ENCODE assay signal across 17 mouse cellular contexts in the genomic region with DNA sequence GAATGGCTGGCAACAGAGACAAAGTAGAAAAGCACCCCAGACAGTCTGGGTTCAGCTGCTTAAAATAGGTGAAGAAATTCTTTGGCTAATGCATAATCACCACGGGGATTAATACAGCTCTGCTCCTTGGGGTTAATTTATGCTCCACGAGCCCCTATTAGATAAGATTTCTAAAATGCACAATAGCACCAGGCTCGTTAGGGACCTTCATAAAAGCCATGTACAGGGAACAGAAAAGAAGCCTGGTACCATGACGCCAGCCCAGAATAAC.
DNase-seq lines count a peak whose midpoint lies in the region; ATAC-seq and TF ChIP-seq lines count a peak whose summit lies in the region.
"Had no signal": no experiment of that assay in that cellular context is flagged by ENCODE, and none has a peak within 500 bp of the region (broad histone marks: within the 10 kb centered on the region; RNA-seq: fewer than 3 reads in every experiment).

No protein-coding gene starts in this region.

- H3K9me3 ChIP-seq in hindbrain, embryonic 14.5 days (ENCODE audit: control insufficient read depth, low read length): no peaks in the 10 kb centered on the region
- H3K9me3 ChIP-seq in hindbrain, embryonic 16.5 days (ENCODE audit: control insufficient read depth, low read length): no peaks in the 10 kb centered on the region
- H3K9me3 ChIP-seq in midbrain, embryonic 12.5 days: no peaks in the 10 kb centered on the region
- no peaks in the 10 kb centered on the region for H3K9me3 ChIP-seq in midbrain, embryonic 15.5 days
- H3K9me3 ChIP-seq in forebrain, embryonic 14.5 days (replicated peaks; ENCODE audit: control insufficient read depth, low read length): no peaks in the 10 kb centered on the region
- H3K9me3 ChIP-seq in kidney, embryonic 15.5 days (replicated peaks): no peaks in the 10 kb centered on the region
- no peaks in the 10 kb centered on the region for H3K9me3 ChIP-seq in intestine, postnatal 0 days (ENCODE audit: control insufficient read depth)
- H3K9me3 ChIP-seq: embryonic facial prominence, embryonic 10.5 days; heart, embryonic 13.5 days; hindbrain, embryonic 13.5 days had no signal

- 0 out of 2 replicates have a peak, but pooled peaks cover 5% of the 10 kb centered on the region for H3K4me1 ChIP-seq in hindbrain, embryonic 14.5 days (replicated peaks; ENCODE audit: control insufficient read depth, insufficient read depth, low read length)
- H3K4me1 ChIP-seq in hindbrain, embryonic 16.5 days (ENCODE audit: control insufficient read depth, insufficient read depth, low read depth, low read length): no peaks in the 10 kb centered on the region
- peaks cover 18% of the 10 kb centered on the region; the same call in 1 of the 2 replicates for H3K4me1 ChIP-seq in midbrain, embryonic 12.5 days
- H3K4me1 ChIP-seq in midbrain, embryonic 15.5 days: no peaks in the 10 kb centered on the region
- H3K4me1 ChIP-seq in forebrain, embryonic 14.5 days (ENCODE audit: control insufficient read depth, insufficient read depth, low read length): peaks cover 9% of the 10 kb centered on the region
- H3K4me1 ChIP-seq in kidney, embryonic 15.5 days: no peaks in the 10 kb centered on the region
- no peaks in the 10 kb centered on the region for H3K4me1 ChIP-seq in intestine, postnatal 0 days (replicated peaks; ENCODE audit: control insufficient read depth, insufficient read depth, low read length)

- ATAC-seq in hindbrain, embryonic 14.5 days (ENCODE audit: low FRiP score): 0 out of 2 replicates have a peak, but pooled peaks have one; percentile 14
- no peak for ATAC-seq in hindbrain, embryonic 16.5 days
- peak; percentile 38; the same call in 1 of the 2 replicates for ATAC-seq in midbrain, embryonic 12.5 days (ENCODE audit: low FRiP score, low read depth)
- no peak for ATAC-seq in midbrain, embryonic 15.5 days (replicated peaks)
- ATAC-seq in forebrain, embryonic 14.5 days: peak; percentile 78
- ATAC-seq in kidney, embryonic 15.5 days (replicated peaks; ENCODE audit: low FRiP score): no peak
- ATAC-seq in intestine, postnatal 0 days: no peak
- ATAC-seq: inflammation-experienced regulatory T-cells, adult 6 months had no signal

- no peak overlapping the region for H3K4me3 ChIP-seq in hindbrain, embryonic 14.5 days (replicated peaks; ENCODE audit: low read length)
- H3K4me3 ChIP-seq in hindbrain, embryonic 16.5 days (ENCODE audit: low read length): no peak overlapping the region
- no peak overlapping the region for H3K4me3 ChIP-seq in midbrain, embryonic 12.5 days
- no peak overlapping the region for H3K4me3 ChIP-seq in midbrain, embryonic 15.5 days
- no peak overlapping the region for H3K4me3 ChIP-seq in forebrain, embryonic 14.5 days (ENCODE audit: low read depth, low read length)
- H3K4me3 ChIP-seq in kidney, embryonic 15.5 days (replicated peaks): no peak overlapping the region
- H3K4me3 ChIP-seq in intestine, postnatal 0 days (ENCODE audit: low read depth, low read length): no peak overlapping the region
- H3K4me3 ChIP-seq: embryonic facial prominence, embryonic 10.5 days; heart, embryonic 13.5 days; hindbrain, embryonic 13.5 days had no signal

- no peaks in the 10 kb centered on the region for H3K27me3 ChIP-seq in hindbrain, embryonic 14.5 days (ENCODE audit: control insufficient read depth, insufficient read depth, low read length)
- no peaks in the 10 kb centered on the region for H3K27me3 ChIP-seq in hindbrain, embryonic 16.5 days (replicated peaks; ENCODE audit: control insufficient read depth, insufficient read depth, low read length)
- H3K27me3 ChIP-seq in midbrain, embryonic 12.5 days: no peaks in the 10 kb centered on the region
- no peaks in the 10 kb centered on the region for H3K27me3 ChIP-seq in midbrain, embryonic 15.5 days (replicated peaks)
- no peaks in the 10 kb centered on the region for H3K27me3 ChIP-seq in forebrain, embryonic 14.5 days (replicated peaks; ENCODE audit: control insufficient read depth, insufficient read depth, low read length)
- no peaks in the 10 kb centered on the region for H3K27me3 ChIP-seq in kidney, embryonic 15.5 days
- no peaks in the 10 kb centered on the region for H3K27me3 ChIP-seq in intestine, postnatal 0 days (replicated peaks; ENCODE audit: control insufficient read depth, insufficient read depth, low read length)
- H3K27me3 ChIP-seq: heart, embryonic 13.5 days; hindbrain, embryonic 13.5 days had no signal

- DNase-seq in hindbrain, embryonic 14.5 days (ENCODE audit: low spot score): no peak
- peak; percentile 64 for DNase-seq in brain, embryonic 14.5 days (ENCODE audit: low read depth)
- DNase-seq in forebrain, embryonic 14.5 days (ENCODE audit: low spot score): no peak
- DNase-seq: adrenal gland, adult 2 months; adrenal gland, postnatal 25 days; cerebellum, adult 2 months; gastrocnemius, postnatal 25 days; heart, postnatal 4 days had no signal

- no peak overlapping the region for H3K4me2 ChIP-seq in hindbrain, embryonic 14.5 days (replicated peaks)
- H3K4me2 ChIP-seq in hindbrain, embryonic 16.5 days (ENCODE audit: low read length): no peak overlapping the region
- H3K4me2 ChIP-seq in midbrain, embryonic 12.5 days (replicated peaks): no peak overlapping the region
- H3K4me2 ChIP-seq in midbrain, embryonic 15.5 days: no peak overlapping the region
- no peak overlapping the region for H3K4me2 ChIP-seq in forebrain, embryonic 14.5 days (ENCODE audit: low read length)
- H3K4me2 ChIP-seq in kidney, embryonic 15.5 days: no peak overlapping the region
- H3K4me2 ChIP-seq in intestine, postnatal 0 days (replicated peaks; ENCODE audit: low read depth): no peak overlapping the region
- H3K4me2 ChIP-seq: heart, embryonic 13.5 days; hindbrain, embryonic 13.5 days had no signal

- no peak overlapping the region for H3K9ac ChIP-seq in hindbrain, embryonic 14.5 days
- H3K9ac ChIP-seq in hindbrain, embryonic 16.5 days (ENCODE audit: low read depth, low read length): no peak overlapping the region
- no peak overlapping the region for H3K9ac ChIP-seq in midbrain, embryonic 12.5 days (replicated peaks)
- no peak overlapping the region for H3K9ac ChIP-seq in midbrain, embryonic 15.5 days
- no peak overlapping the region for H3K9ac ChIP-seq in forebrain, embryonic 14.5 days (ENCODE audit: low read length)
- H3K9ac ChIP-seq in kidney, embryonic 15.5 days: no peak overlapping the region
- no peak overlapping the region for H3K9ac ChIP-seq in intestine, postnatal 0 days (ENCODE audit: low read depth, low read length)
- H3K9ac ChIP-seq: heart, embryonic 13.5 days; hindbrain, embryonic 13.5 days had no signal

- TF ChIP-seq CTCF in brain, embryonic 14.5 days (IDR thresholded peaks at IDR 0.05; ENCODE audit: borderline replicate concordance, extremely low read depth, insufficient read depth, insufficient read length): no peak
- no peak for TF ChIP-seq CTCF in intestine, postnatal 0 days (IDR thresholded peaks at IDR 0.05; ENCODE audit: low read depth)

- TF ChIP-seq POLR2A in brain, embryonic 14.5 days (IDR thresholded peaks at IDR 0.05; ENCODE audit: borderline replicate concordance, extremely low read depth, insufficient read depth, insufficient read length, poor library complexity, severe bottlenecking): no peak

- H3K27ac ChIP-seq in hindbrain, embryonic 14.5 days: no peak overlapping the region
- no peak overlapping the region for H3K27ac ChIP-seq in hindbrain, embryonic 16.5 days (ENCODE audit: low read depth, low read length)
- no peak overlapping the region for H3K27ac ChIP-seq in midbrain, embryonic 12.5 days (replicated peaks)
- H3K27ac ChIP-seq in midbrain, embryonic 15.5 days: no peak overlapping the region
- H3K27ac ChIP-seq in forebrain, embryonic 14.5 days (ENCODE audit: low read depth, low read length): no peak overlapping the region
- no peak overlapping the region for H3K27ac ChIP-seq in kidney, embryonic 15.5 days
- no peak overlapping the region for H3K27ac ChIP-seq in intestine, postnatal 0 days (ENCODE audit: low read depth, low read length)
- H3K27ac ChIP-seq: embryonic facial prominence, embryonic 10.5 days; heart, embryonic 13.5 days; hindbrain, embryonic 13.5 days had no signal

- WGBS in hindbrain, embryonic 14.5 days: 30% methylated on average over 4 of the region's 4 CpGs
- 29% methylated on average over 4 of the region's 4 CpGs for WGBS in hindbrain, embryonic 16.5 days
- WGBS in midbrain, embryonic 12.5 days: 39% methylated on average over 4 of the region's 4 CpGs
- 21% methylated on average over 4 of the region's 4 CpGs for WGBS in midbrain, embryonic 15.5 days
- 1% methylated on average over 4 of the region's 4 CpGs for WGBS in forebrain, embryonic 14.5 days
- WGBS in kidney, embryonic 15.5 days: 78% methylated on average over 4 of the region's 4 CpGs
- WGBS in intestine, postnatal 0 days: 73% methylated on average over 4 of the region's 4 CpGs

- no peaks in the 10 kb centered on the region for H3K36me3 ChIP-seq in hindbrain, embryonic 14.5 days (replicated peaks; ENCODE audit: control insufficient read depth, insufficient read depth)
- no peaks in the 10 kb centered on the region for H3K36me3 ChIP-seq in hindbrain, embryonic 16.5 days (ENCODE audit: control insufficient read depth, insufficient read depth, low read length)
- no peaks in the 10 kb centered on the region for H3K36me3 ChIP-seq in midbrain, embryonic 12.5 days
- no peaks in the 10 kb centered on the region for H3K36me3 ChIP-seq in midbrain, embryonic 15.5 days (replicated peaks)
- no peaks in the 10 kb centered on the region for H3K36me3 ChIP-seq in forebrain, embryonic 14.5 days (ENCODE audit: control insufficient read depth, insufficient read depth, low read length)
- H3K36me3 ChIP-seq in kidney, embryonic 15.5 days: no peaks in the 10 kb centered on the region
- no peaks in the 10 kb centered on the region for H3K36me3 ChIP-seq in intestine, postnatal 0 days (ENCODE audit: control insufficient read depth, insufficient read depth)
- H3K36me3 ChIP-seq: embryonic facial prominence, embryonic 10.5 days; heart, embryonic 13.5 days; hindbrain, embryonic 13.5 days had no signal

Comparison
In these comparisons a context has a peak if more than half of its experiments do, and no peak if none do; other contexts are left out.
1. ATAC-seq: peak in hindbrain, embryonic 14.5 days (single experiment), midbrain, embryonic 12.5 days (single experiment) and forebrain, embryonic 14.5 days (single experiment); none in hindbrain, embryonic 16.5 days (single experiment), midbrain, embryonic 15.5 days (single experiment), kidney, embryonic 15.5 days (single experiment) and intestine, postnatal 0 days (single experiment).